Mouse (Mus musculus): ENCODE measurements around the gene Cdh16. TPM values are rescaled to one million over a fixed set of nuclear protein-coding genes. Genes with fewer than 3 reads are reported as not detected.
A peak's percentile ranks its signal among the peaks of the same experiment; 100 is the strongest.
"Not testable (repeated sequence)": the region's sequence is repeated elsewhere in the genome, so short reads cannot be mapped to it uniquely, and the experiment has no call there.

Gene Cdh16
- total RNA-seq (2021) = not detected
- long read RNA-seq = 0 reads

GRCm38 (mm10) chr8:104624161-104624560 lies at the start of gene Cdh16:
Gene Cdh16 (minus strand): TSS chr8:104624396.
- DNase-seq (ENCODE audit: low spot score in 2 of 2) = no peak

DNA sequence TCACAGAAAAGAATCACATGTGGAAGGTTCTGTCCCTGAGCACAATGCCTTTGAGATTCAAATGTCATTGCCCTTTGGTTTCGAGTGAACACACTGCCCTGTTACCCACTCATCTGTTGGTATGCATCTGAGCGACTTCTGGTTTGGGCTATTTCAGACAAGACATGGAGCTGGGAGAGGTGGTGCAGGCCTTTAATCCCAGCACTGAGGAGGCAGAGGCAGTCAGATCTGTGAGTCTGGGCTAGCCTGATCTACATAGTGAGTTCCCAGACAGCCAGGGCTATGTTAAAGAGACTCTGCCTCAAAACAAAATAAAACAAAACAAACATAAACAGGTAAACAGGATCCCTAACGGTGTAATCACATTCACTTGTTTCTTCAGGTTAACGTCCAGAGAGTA lies 31.4 kb upstream of the Cdh16 start:
- DNase-seq (ENCODE audit: low spot score in 2 of 2) = no peak

GRCm38 (mm10) chr8:104654984-104655383 lies 30.8 kb upstream of the Cdh16 start:
- peak; percentile 71 to 93 for DNase-seq (ENCODE audit: low spot score in 2 of 2)

DNA sequence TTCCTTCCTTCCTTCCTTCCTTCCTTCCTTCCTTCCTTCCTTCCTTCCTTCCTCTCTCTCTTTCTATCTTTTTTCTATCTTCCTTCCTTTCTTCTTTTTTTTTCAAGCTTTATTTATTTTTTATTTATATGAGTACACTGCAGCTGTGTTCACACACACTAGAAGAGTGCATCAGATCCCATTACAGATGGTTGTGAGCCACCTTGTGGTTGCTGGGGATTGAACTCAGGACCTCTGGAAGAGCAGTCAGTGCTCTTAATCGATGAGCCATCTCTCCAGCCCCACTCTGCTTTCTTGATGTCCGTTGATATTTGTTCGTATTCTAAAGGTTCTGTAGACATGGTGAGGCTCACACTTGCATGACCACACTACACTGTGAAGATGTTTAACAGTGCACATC lies 20.0 kb upstream of the Cdh16 start:
- DNase-seq (ENCODE audit: low spot score in 2 of 2) = not testable (repeated sequence)

GRCm38 (mm10) chr8:104642324-104642654 lies 18.1 kb upstream of the Cdh16 start:
- no peak for DNase-seq (ENCODE audit: low spot score in 2 of 2)

DNA sequence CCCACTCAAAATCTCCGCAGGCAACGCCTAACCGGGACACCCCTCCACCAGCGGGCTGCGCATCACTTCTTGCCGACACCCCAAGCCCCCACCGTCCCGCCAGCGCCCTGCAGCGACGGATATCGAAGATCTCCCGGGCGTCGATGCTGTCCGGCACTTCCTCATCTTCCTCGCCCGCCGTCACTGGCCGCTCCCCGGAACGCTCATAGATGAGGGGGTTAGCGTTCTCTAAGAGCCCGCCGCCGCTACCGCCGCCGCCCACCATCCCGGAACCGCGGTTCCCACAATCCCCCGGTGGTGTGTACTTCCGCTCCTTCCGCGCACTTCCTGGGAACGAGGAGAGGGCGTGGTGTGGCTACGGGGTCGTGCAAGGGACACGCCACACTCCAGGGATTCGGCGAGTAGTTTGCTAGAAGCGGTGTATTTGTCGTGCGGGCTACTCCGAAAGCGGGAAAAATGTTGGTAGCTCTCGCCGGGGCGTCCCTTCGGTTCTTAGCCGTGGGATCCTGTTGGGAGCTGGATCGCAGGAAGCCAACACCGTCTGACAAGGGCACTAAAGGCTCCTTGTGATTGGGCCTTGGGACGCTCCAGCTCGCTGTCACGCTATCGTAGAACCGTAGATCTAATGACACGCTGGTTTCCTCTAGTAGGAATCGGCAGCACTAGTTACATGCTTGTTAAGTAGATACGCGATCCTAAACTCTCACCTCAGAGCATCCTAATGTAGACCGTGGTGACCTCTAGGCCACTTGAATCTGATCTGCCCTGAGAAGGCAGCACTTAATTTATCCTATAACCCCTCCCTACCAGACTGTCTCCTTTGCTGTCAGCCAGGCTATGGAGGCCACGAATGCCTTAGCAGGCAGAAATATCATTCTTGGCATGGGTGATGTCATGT lies 17.5 kb upstream of the Cdh16 start, which contains the start of gene Ciao2b:
TSS of gene Ciao2b (minus strand) at position 540 of the 898 bp plus-strand sequence.
- DNase-seq (ENCODE audit: low spot score in 2 of 2) = peak; percentile 85 to 94

DNA sequence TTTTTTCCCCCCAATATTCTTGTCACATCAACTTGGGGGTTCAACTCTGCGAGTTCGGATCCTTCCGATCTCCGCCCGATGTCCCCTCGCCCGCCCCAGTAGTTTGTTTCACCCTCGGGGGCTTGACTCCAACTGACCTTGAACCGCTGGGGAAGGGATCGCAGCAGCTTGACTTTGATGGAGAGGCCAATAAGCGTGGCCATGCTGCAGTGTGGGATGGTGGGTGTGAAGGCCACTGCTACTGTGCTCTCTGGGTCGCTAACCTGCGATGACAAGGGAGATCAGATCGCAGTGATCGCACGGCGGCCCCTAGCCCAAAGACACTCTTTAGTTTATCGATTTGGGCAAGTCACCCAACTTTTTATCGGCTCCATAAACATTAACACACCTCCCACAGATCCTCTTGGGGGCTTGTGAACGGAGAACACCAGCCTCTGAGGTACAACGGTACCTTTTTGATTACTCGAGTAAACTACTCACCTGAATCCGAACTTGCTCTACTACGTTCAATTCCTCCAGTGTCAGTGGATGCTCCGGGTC lies 16.7 kb upstream of the Cdh16 start:
- no peak for DNase-seq (ENCODE audit: low spot score in 2 of 2)

- no peak for DNase-seq (ENCODE audit: low spot score in 2 of 2)
These were observed 16.0 kb upstream of the Cdh16 start for GRCm38 (mm10) chr8:104640241-104640640.

GRCm38 (mm10) chr8:104638010-104638409 lies 13.8 kb upstream of the Cdh16 start:
- DNase-seq (ENCODE audit: low spot score in 2 of 2) = no peak

- DNase-seq (ENCODE audit: low spot score in 2 of 2) = no peak
These were observed 11.0 kb upstream of the Cdh16 start for GRCm38 (mm10) chr8:104635004-104635710.

- DNase-seq (ENCODE audit: low spot score in 2 of 2) = no peak
These were observed 9.1 kb upstream of the Cdh16 start for GRCm38 (mm10) chr8:104633156-104633744.

GRCm38 (mm10) chr8:104632486-104632885 lies 8.3 kb upstream of the Cdh16 start:
- DNase-seq (ENCODE audit: low spot score in 2 of 2) = peak in 1 of 2 experiments; percentile 32

- DNase-seq (ENCODE audit: low spot score in 2 of 2) = no peak
These were observed 7.8 kb upstream of the Cdh16 start for GRCm38 (mm10) chr8:104631975-104632374.

GRCm38 (mm10) chr8:104630981-104631663 lies 6.9 kb upstream of the Cdh16 start, which contains the start of gene Rrad:
Gene Rrad (minus strand): TSS chr8:104631327.
- no peak for DNase-seq (ENCODE audit: low spot score in 2 of 2)

GRCm38 (mm10) chr8:104630574-104630973 lies 6.4 kb upstream of the Cdh16 start:
- no peak for DNase-seq (ENCODE audit: low spot score in 2 of 2)

- no peak for DNase-seq (ENCODE audit: low spot score in 2 of 2)
These were observed 5.9 kb upstream of the Cdh16 start for GRCm38 (mm10) chr8:104630111-104630479.

- no peak for DNase-seq (ENCODE audit: low spot score in 2 of 2)
These were observed 5.3 kb upstream of the Cdh16 start for GRCm38 (mm10) chr8:104629306-104630110.

GRCm38 (mm10) chr8:104628402-104628801 lies 4.2 kb upstream of the Cdh16 start:
- DNase-seq (ENCODE audit: low spot score in 2 of 2) = no peak

GRCm38 (mm10) chr8:104627065-104627740 lies 3.0 kb upstream of the Cdh16 start:
- no peak for DNase-seq (ENCODE audit: low spot score in 2 of 2)

- DNase-seq (ENCODE audit: low spot score in 2 of 2) = no peak
These were observed 3.4 kb downstream of the Cdh16 start for GRCm38 (mm10) chr8:104620765-104621164.
